Mouse (Mus musculus) lung, embryonic 15.5 days (tissue): ENCODE data around the gene Rnase10. TPM values are rescaled to one million over a fixed set of nuclear protein-coding genes. Genes with fewer than 3 reads are reported as not detected.

ENCODE experiments used
- ATAC-seq: fragments of 200-750 bp; cut with Nextera tagmentation; 2 replicates; pipeline ENCODE4 v1.8.0; 2017; ENCODE audit warnings: moderate number of reproducible peaks, borderline replicate concordance; ENCODE audit not compliant: low FRiP score, low TSS enrichment; ENCODE audit errors: extremely low read depth
- H3K27ac ChIP-seq: fragments of 300-500 bp; sonication (generic); 2 replicates; pipeline ENCODE4 v1.5.1; 2015; ENCODE audit warnings: moderate library complexity, mild to moderate bottlenecking, inconsistent platforms
- H3K27me3 ChIP-seq: fragments of 300-500 bp; sonication (generic); 2 replicates; pipeline ENCODE4 v1.6.1; 2015; ENCODE audit warnings: inconsistent platforms
- H3K36me3 ChIP-seq: fragments of 300-500 bp; sonication (generic); 2 replicates; pipeline ENCODE4 v1.6.1; 2015; ENCODE audit warnings: inconsistent platforms
- H3K4me1 ChIP-seq: fragments of 300-500 bp; sonication (generic); 2 replicates; pipeline ENCODE4 v1.6.1; 2015; ENCODE audit warnings: inconsistent platforms
- H3K4me2 ChIP-seq: fragments of 300-500 bp; sonication (generic); 2 replicates; pipeline ENCODE4 v1.6.1; 2015; ENCODE audit warnings: inconsistent platforms, mild to moderate bottlenecking, moderate library complexity
- H3K4me3 ChIP-seq: fragments of 300-500 bp; sonication (generic); 2 replicates; pipeline ENCODE4 v1.5.1; 2015; ENCODE audit warnings: mild to moderate bottlenecking, inconsistent platforms
- H3K9ac ChIP-seq: fragments of 300-500 bp; sonication (generic); 2 replicates; pipeline ENCODE4 v1.6.1; 2015; ENCODE audit warnings: inconsistent platforms
- H3K9me3 ChIP-seq: fragments of 300-500 bp; sonication (generic); 2 replicates; pipeline ENCODE4 v1.6.1; 2016; ENCODE audit warnings: inconsistent platforms
- WGBS: fragments of 180-500 bp; shearing (Covaris S2); methylation state at CpG from one replicate; pipeline ENCODE4 v1.1.7; 2015; 5-methylcytosine and 5-hydroxymethylcytosine counted together
- polyA plus RNA-seq: library from polyadenylated mRNA; unstranded; fragments of >200 nt; fragmentation: Nextera tagmentation; extraction: Ambion mirVana; gene quantifications from 2 replicates; pipeline ENCODE4 v1.2.1, GENCODE M21; 2015

The Rnase10 gene
- polyA plus RNA-seq, 1 experiment from 2014 or later: 0.25 TPM

DNA sequence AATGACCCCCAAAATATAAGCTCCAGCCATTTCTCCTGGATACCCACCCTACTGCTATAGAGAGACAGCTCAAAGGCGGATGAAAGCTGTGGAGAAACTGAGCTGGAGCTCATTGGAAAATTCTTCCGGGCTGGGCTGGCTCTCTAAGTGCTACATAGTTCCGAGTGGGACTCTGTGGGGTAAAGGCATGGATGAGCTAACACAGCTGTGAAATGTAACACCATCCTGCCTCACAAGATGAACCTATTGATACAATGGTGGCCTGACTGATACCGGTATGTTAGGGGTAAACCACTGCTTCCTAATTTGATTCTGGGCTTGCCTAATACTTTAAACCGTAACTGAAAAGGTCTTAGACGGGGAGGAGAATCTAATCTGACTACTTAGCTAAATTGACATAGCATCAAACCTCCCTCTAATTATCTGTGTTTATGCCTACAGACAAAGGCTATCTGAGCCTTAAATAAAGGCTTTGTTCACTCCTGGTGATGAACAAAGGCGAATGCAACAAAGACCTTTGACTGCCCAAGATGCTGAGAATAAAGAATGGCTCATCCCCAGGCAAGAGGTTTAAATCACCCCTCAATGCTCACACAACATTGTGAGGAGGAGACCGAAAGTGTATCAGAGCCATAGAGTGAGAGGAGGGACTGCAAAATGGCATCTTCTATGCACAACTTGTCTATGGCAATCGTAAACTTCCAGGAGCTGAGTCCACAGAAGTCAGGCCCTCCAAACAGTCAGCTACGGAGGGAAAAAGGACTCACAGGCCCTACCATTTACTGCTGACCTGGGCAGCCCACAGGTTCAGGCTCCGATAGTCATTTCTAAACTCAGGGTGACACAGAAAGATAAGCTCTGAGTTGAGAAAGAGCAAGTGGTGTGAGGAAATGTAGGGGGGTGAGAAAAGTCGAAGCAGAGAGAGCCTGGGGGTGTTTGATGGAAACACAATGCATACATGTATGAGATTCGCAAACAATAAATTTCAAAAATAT lies 47.0 kb downstream of the Rnase10 start:
- no peaks in the 10 kb centered on the region for H3K36me3 ChIP-seq
- WGBS: 66% methylated on average over 13 of the region's 13 CpGs
- ATAC-seq: no peak
- H3K9me3 ChIP-seq: no peaks in the 10 kb centered on the region
- no peak overlapping the region for H3K27ac ChIP-seq
- H3K4me1 ChIP-seq: no peaks in the 10 kb centered on the region; the same call in 1 of the 2 replicates
- H3K9ac ChIP-seq: no peak overlapping the region
- no peaks in the 10 kb centered on the region for H3K27me3 ChIP-seq
- H3K4me3 ChIP-seq: no peak overlapping the region
- H3K4me2 ChIP-seq: no peak overlapping the region

DNA sequence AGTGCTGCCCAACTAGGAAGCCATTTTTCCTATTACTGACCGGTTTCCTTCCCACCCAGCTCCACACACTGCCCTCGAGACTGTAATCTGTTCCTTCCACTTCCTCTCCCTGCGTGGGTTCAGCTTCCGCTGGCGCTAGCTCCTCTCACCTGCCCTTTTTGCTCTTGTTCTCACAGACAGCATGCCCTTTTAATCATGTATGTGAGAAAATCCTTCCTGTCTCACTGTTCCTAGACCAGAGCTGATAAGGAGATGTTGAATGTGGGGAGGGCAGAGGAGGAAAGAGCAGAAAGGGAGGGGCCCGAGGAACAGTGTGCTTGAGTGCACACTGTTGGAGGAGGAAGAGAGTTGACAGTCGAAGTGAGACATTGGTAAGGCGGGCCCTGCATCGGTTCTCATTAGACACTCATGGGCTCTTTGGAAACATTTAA lies 49.9 kb downstream of the Rnase10 start, which contains the start of gene Rnase12:
Rnase12 (minus strand) TSS at position 261 of the 431 bp plus-strand sequence.
- H3K4me2 ChIP-seq: 0 out of 2 replicates have a peak within 1 kb of the TSS, but pooled peaks have one; percentile 13
- no peak for ATAC-seq

More for the DNA sequence above, 49.9 kb downstream of the Rnase10 start, which contains the start of gene Rnase12:
- no peaks in the 10 kb centered on the region for H3K9me3 ChIP-seq
- peaks cover 4% of the 10 kb centered on the region; the same call in 1 of the 2 replicates for H3K4me1 ChIP-seq
- no peak within 1 kb of the TSS for H3K4me3 ChIP-seq
- H3K36me3 ChIP-seq: no peaks in the 10 kb centered on the region
- H3K27me3 ChIP-seq: no peaks in the 10 kb centered on the region
- no peak within 1 kb of the TSS for H3K27ac ChIP-seq
- H3K9ac ChIP-seq: no peak within 1 kb of the TSS
- WGBS: 35% methylated on average over 9 of the region's 9 CpGs

Other genes starting within 250 kb of the Rnase10 start
- 69.0 and 74.1 TPM in 2 replicates for gene Ttc5, start 222.2 kb upstream of the Rnase10 start, polyA plus RNA-seq
- gene Ccnb1ip1, start 200.0 kb upstream of the Rnase10 start, polyA plus RNA-seq: not detected in 2 replicates
- gene Parp2, start 199.9 kb upstream of the Rnase10 start, polyA plus RNA-seq: 60.8 and 61.2 TPM in 2 replicates
- gene Tep1, start 137.2 kb upstream of the Rnase10 start, polyA plus RNA-seq: 5.3 and 6.2 TPM in 2 replicates
- gene Klhl33, start 110.2 kb upstream of the Rnase10 start, polyA plus RNA-seq: 0.36 and 0.50 TPM in 2 replicates
- 174 and 176 TPM in 2 replicates for gene Osgep, start 82.9 kb upstream of the Rnase10 start, polyA plus RNA-seq
- 222 and 228 TPM in 2 replicates for gene Apex1, start 82.8 kb upstream of the Rnase10 start, polyA plus RNA-seq
- gene Pip4p1, start 76.9 kb upstream of the Rnase10 start, polyA plus RNA-seq: 46.7 and 53.4 TPM in 2 replicates
- gene Pnp, start 76.7 kb upstream of the Rnase10 start, polyA plus RNA-seq: 68.1 and 69.5 TPM in 2 replicates
- not detected in 2 replicates for gene Gm49342, start 63.2 kb upstream of the Rnase10 start, polyA plus RNA-seq
- 0.38 and 0.76 TPM in 2 replicates for gene Pnp2, start 51.8 kb upstream of the Rnase10 start, polyA plus RNA-seq
- not detected in 2 replicates for gene Rnase9, start 34.1 kb downstream of the Rnase10 start, polyA plus RNA-seq
- gene Rnase11, start 42.4 kb downstream of the Rnase10 start, polyA plus RNA-seq: not detected in 2 replicates
- gene Rnase12, start 49.9 kb downstream of the Rnase10 start, polyA plus RNA-seq: not detected in 2 replicates
- gene Olfr750, start 66.7 kb downstream of the Rnase10 start, polyA plus RNA-seq: not detected in 2 replicates
- 33.9 and 38.7 TPM in 2 replicates for gene Rnase4, start 83.3 kb downstream of the Rnase10 start, polyA plus RNA-seq
- 7.6 and 7.7 TPM in 2 replicates for gene Ang, start 83.4 kb downstream of the Rnase10 start, polyA plus RNA-seq
- gene Eddm3b, start 106.7 kb downstream of the Rnase10 start, polyA plus RNA-seq: not detected in 2 replicates
- 1.2 and 1.9 TPM in 2 replicates for gene Rnase6, start 116.2 kb downstream of the Rnase10 start, polyA plus RNA-seq
- gene Rnase1, start 139.0 kb downstream of the Rnase10 start, polyA plus RNA-seq: 0.30 and 0.44 TPM in 2 replicates
- gene Rnase2b, start 154.5 kb downstream of the Rnase10 start, polyA plus RNA-seq: not detected in 2 replicates
- gene Ang2, start 191.4 kb downstream of the Rnase10 start, polyA plus RNA-seq: not detected in 2 replicates
- not detected in 2 replicates for gene Ear14, start 195.6 kb downstream of the Rnase10 start, polyA plus RNA-seq
- not detected in 2 replicates for gene Rnase2a, start 248.4 kb downstream of the Rnase10 start, polyA plus RNA-seq